Mouse (Mus musculus): ENCODE results near the gene Lrrc56. TPM values are rescaled to one million over a fixed set of nuclear protein-coding genes. Genes with fewer than 3 reads are reported as not detected.
A peak's percentile ranks its signal among the peaks of the same experiment; 100 is the strongest.

Lrrc56 gene
- polyA plus RNA-seq, 1 experiment from 2014 or later = 12.2 TPM

- H3K9me3 ChIP-seq (replicated peaks) = no peaks in the 10 kb centered on the region
- peaks cover 36% of the 10 kb centered on the region for H3K36me3 ChIP-seq
- H3K4me3 ChIP-seq (replicated peaks) = peak overlapping the region; percentile 89
- no peak for ATAC-seq (ENCODE audit: low read depth)
- H3K27ac ChIP-seq = peak overlapping the region; percentile 92
- peaks cover 61% of the 10 kb centered on the region for H3K4me1 ChIP-seq (replicated peaks)
- H3K9ac ChIP-seq = peak overlapping the region; percentile 99
- no peak for DNase-seq
- WGBS (ENCODE audit: insufficient replicate concordance) = 89% methylated on average over 24 of the region's 24 CpGs
- H3K4me2 ChIP-seq = peak overlapping the region; percentile 97
- H3K27me3 ChIP-seq = no peaks in the 10 kb centered on the region
Measured at GRCm38 (mm10) chr7:141191796-141192685, 1.9 kb upstream of the Lrrc56 start.

DNA sequence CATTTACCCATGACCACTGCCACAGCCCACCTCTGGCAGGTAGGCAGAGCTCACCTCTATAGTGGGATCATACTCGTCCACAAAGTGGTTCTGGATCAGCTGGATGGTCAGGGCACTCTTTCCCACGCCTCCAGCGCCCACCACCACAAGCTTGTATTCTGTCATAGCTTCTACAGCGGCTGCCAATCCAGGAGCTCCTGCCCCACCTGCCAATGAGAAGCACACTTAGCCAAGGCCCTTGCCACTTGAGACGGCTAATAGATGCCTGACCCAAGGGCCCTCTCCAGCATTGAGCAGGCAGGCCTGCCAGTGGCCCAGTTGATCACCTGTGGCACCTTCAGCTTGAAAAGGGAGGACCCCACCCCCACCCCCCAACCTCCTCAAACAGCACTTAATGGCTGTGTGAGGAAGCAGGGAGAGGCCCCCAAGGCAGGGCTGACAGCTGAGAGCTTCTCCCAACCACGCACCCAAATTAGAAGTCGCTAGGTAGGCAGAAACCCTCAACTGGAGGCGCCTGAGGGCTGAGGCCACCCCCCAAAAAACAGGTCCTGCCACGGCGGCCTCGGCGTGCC, 1.1 kb upstream of the Lrrc56 start:
- WGBS (ENCODE audit: insufficient replicate concordance) = 25% methylated on average over 12 of the region's 12 CpGs
- Histone ChIP-seq H3K9ac (peak overlapping the region; percentile 99), H3K4me1 (replicated peaks) (peaks cover 70% of the 10 kb centered on the region), H3K36me3 (peaks cover 36% of the 10 kb centered on the region), H3K4me2 (peak overlapping the region; percentile 97), H3K27me3 (no peaks in the 10 kb centered on the region), H3K27ac (peak overlapping the region; percentile 92), H3K4me3 (replicated peaks) (peak overlapping the region; percentile 89), H3K9me3 (replicated peaks) (no peaks in the 10 kb centered on the region)
- DNase-seq = no peak
- no peak for ATAC-seq (ENCODE audit: low read depth)

DNA sequence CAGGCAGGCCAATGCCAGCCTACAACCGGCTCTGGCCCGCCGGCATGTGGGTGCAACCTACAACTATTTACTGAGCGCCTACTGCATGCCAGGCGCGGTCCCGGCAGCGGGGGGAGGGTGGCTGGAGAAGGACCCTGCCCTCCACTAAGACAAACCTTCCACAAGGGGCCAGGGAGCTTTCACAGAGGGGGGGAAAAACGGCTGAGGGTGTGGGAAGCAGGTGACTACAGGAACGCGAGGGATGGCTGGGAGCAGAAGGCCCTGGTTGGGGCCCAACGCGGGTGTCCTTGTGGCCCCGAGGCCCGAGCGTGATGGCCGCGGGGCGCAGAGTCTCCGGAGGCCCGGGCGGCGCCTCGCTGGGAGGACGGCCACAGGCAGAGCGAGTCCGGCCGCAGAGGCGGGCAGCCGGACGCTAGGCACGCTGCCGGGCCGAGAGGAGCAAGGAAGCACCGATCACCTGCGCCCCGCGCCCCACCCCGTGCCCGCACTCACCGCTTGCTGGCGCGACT, 555 bp upstream of the Lrrc56 start:
- Histone ChIP-seq H3K27ac (peak overlapping the region; percentile 92), H3K27me3 (no peaks in the 10 kb centered on the region), H3K36me3 (peaks cover 36% of the 10 kb centered on the region), H3K4me3 (replicated peaks) (peak overlapping the region; percentile 89), H3K4me2 (peak overlapping the region; percentile 97), H3K9ac (peak overlapping the region; percentile 99), H3K9me3 (replicated peaks) (no peaks in the 10 kb centered on the region), H3K4me1 (replicated peaks) (peaks cover 75% of the 10 kb centered on the region)
- WGBS (ENCODE audit: insufficient replicate concordance) = under 1% methylated on average over 36 of the region's 43 CpGs
- DNase-seq (no peak), ATAC-seq (ENCODE audit: low read depth) (no peak; the same call in 1 of the 2 replicates)

DNA sequence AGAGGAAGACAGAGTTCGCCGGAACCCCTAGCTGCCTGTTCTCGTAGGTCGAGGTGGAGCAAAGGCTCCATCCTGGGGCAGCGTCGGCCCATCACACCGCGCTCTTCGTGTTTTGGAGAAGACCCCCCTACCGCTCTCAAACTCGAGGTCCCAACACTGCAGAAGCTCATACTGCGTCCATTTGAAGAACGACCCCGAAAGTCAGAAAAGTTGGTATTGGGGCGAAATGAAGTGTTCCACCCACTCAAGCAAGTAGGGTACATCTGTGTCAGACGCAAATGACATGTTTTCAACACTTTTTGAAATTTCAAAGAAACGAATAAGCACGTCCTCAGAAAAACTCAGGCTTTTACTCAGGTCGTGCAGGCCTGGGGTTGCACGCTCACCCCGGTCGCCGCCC, 452 bp downstream of the Lrrc56 start:
- Histone ChIP-seq H3K4me1 (replicated peaks) (peaks cover 85% of the 10 kb centered on the region), H3K9me3 (replicated peaks) (no peaks in the 10 kb centered on the region), H3K27me3 (no peaks in the 10 kb centered on the region), H3K36me3 (peaks cover 32% of the 10 kb centered on the region), H3K4me2 (peak overlapping the region; percentile 99), H3K4me3 (replicated peaks) (peak overlapping the region; percentile 89), H3K9ac (peak overlapping the region; percentile 88), H3K27ac (peak overlapping the region; percentile 94)
- DNase-seq = no peak
- under 1% methylated on average over 23 of the region's 23 CpGs for WGBS (ENCODE audit: insufficient replicate concordance)
- ATAC-seq (ENCODE audit: low read depth) = no peak

DNA sequence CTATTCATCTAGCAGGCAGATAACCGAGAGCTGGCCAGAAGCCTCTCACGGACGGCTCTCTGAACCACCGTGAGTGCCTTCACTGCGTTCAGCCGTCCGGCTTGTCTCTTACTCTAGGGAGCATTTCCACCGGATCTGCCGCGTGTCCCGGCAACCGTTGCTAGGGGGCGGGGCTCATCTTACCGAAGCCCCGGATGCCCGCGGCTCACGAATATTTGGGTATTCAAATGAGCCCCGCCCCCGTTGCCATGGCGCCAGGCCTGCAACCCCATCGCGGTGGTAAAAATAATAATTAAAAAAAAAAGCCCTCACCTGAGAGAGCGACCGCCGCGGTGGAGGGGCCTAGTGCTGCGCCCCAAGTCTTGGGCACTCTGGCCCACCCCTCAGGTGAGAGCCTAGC, 873 bp downstream of the Lrrc56 start:
- H3K4me1 ChIP-seq (replicated peaks) = peaks cover 89% of the 10 kb centered on the region
- peak overlapping the region; percentile 89 for H3K4me3 ChIP-seq (replicated peaks)
- H3K27ac ChIP-seq = peak overlapping the region; percentile 94
- no peaks in the 10 kb centered on the region for H3K9me3 ChIP-seq (replicated peaks)
- WGBS (ENCODE audit: insufficient replicate concordance) = under 1% methylated on average over 28 of the region's 28 CpGs
- H3K36me3 ChIP-seq = peaks cover 28% of the 10 kb centered on the region
- no peaks in the 10 kb centered on the region for H3K27me3 ChIP-seq
- peak overlapping the region; percentile 88 for H3K9ac ChIP-seq
- peak overlapping the region; percentile 99 for H3K4me2 ChIP-seq
- DNase-seq = peak; percentile 93
- peak; percentile 7; the same call in 1 of the 2 replicates for ATAC-seq (ENCODE audit: low read depth)

- DNase-seq (no peak), ATAC-seq (ENCODE audit: low read depth) (no peak)
- Histone ChIP-seq H3K4me2 (peak overlapping the region; percentile 99), H3K9me3 (replicated peaks) (no peaks in the 10 kb centered on the region), H3K9ac (peak overlapping the region; percentile 49; the same call in 1 of the 2 replicates), H3K27me3 (no peaks in the 10 kb centered on the region), H3K4me3 (replicated peaks) (no peak overlapping the region; the same call in 1 of the 2 replicates), H3K36me3 (peaks cover 18% of the 10 kb centered on the region), H3K4me1 (replicated peaks) (peaks cover 90% of the 10 kb centered on the region), H3K27ac (peak overlapping the region; percentile 94)
- 89% methylated on average over 2 of the region's 2 CpGs for WGBS (ENCODE audit: insufficient replicate concordance)
Measured at GRCm38 (mm10) chr7:141195754-141196153, 1.8 kb downstream of the Lrrc56 start.

- H3K4me3 ChIP-seq (replicated peaks) = peak overlapping the region; percentile 38
- 59% methylated on average over 8 of the region's 8 CpGs for WGBS (ENCODE audit: insufficient replicate concordance)
- H3K27ac ChIP-seq = peak overlapping the region; percentile 94
- H3K4me2 ChIP-seq = peak overlapping the region; percentile 99
- H3K4me1 ChIP-seq (replicated peaks) = peaks cover 86% of the 10 kb centered on the region
- H3K9me3 ChIP-seq (replicated peaks) = no peaks in the 10 kb centered on the region
- H3K9ac ChIP-seq = peak overlapping the region; percentile 71
- peak; percentile 50 for DNase-seq
- ATAC-seq (ENCODE audit: low read depth) = peak; percentile 21; the same call in 1 of the 2 replicates
- peaks cover 9% of the 10 kb centered on the region for H3K36me3 ChIP-seq
- no peaks in the 10 kb centered on the region for H3K27me3 ChIP-seq
Measured at GRCm38 (mm10) chr7:141196619-141197282, 2.8 kb downstream of the Lrrc56 start.

DNA sequence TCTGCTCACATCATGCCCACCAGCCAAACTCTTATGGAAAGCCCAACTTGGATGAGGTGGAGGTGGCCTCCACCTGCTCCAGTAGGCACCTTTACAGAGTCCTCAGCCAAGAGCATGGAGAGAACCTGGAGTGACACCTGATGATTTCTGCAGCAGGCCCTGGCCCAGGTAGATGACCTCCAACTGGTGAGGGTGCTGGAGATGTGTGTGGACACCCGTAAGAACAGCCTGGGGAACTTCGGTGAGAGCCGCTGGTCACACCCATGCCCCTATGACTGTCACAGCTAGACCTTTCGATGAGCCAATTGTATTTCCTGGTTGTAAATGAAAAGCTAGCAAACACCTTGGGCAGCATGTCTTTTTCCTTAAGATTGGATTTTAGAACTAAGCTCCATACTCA, 4.2 kb downstream of the Lrrc56 start:
- DNase-seq (no peak), ATAC-seq (ENCODE audit: low read depth) (no peak)
- no peaks in the 10 kb centered on the region for H3K9me3 ChIP-seq (replicated peaks)
- no peaks in the 10 kb centered on the region for H3K27me3 ChIP-seq
- peak overlapping the region; percentile 99 for H3K4me2 ChIP-seq
- H3K4me3 ChIP-seq (replicated peaks) = no peak overlapping the region
- no peaks in the 10 kb centered on the region for H3K36me3 ChIP-seq
- 92% methylated on average over 4 of the region's 4 CpGs for WGBS (ENCODE audit: insufficient replicate concordance)
- peak overlapping the region; percentile 94 for H3K27ac ChIP-seq
- peak overlapping the region; percentile 71 for H3K9ac ChIP-seq
- peaks cover 79% of the 10 kb centered on the region for H3K4me1 ChIP-seq (replicated peaks)

GRCm38 (mm10) chr7:141204546-141204945, 10.6 kb downstream of the Lrrc56 start:
- WGBS (ENCODE audit: insufficient replicate concordance) = 52% methylated on average over 3 of the region's 3 CpGs
- H3K4me2 ChIP-seq = no peak overlapping the region
- peak overlapping the region; percentile 93 for H3K27ac ChIP-seq
- H3K27me3 ChIP-seq = no peaks in the 10 kb centered on the region
- H3K36me3 ChIP-seq = peaks cover 10% of the 10 kb centered on the region
- ATAC-seq (ENCODE audit: low read depth) = 0 out of 2 replicates have a peak, but pooled peaks have one; percentile 27
- peak overlapping the region; percentile 44 for H3K9ac ChIP-seq
- peaks cover 86% of the 10 kb centered on the region for H3K4me1 ChIP-seq (replicated peaks)
- no peak overlapping the region for H3K4me3 ChIP-seq (replicated peaks)
- no peak for DNase-seq
- H3K9me3 ChIP-seq (replicated peaks) = no peaks in the 10 kb centered on the region

GRCm38 (mm10) chr7:141205504-141205903, 11.5 kb downstream of the Lrrc56 start:
- ATAC-seq (ENCODE audit: low read depth) = no peak
- DNase-seq = no peak
- Histone ChIP-seq H3K4me1 (replicated peaks) (peaks cover 86% of the 10 kb centered on the region), H3K27ac (peak overlapping the region; percentile 93), H3K9ac (no peak overlapping the region), H3K36me3 (peaks cover 10% of the 10 kb centered on the region), H3K4me2 (no peak overlapping the region), H3K9me3 (replicated peaks) (no peaks in the 10 kb centered on the region), H3K27me3 (no peaks in the 10 kb centered on the region), H3K4me3 (replicated peaks) (no peak overlapping the region)
- WGBS (ENCODE audit: insufficient replicate concordance) = 88% methylated on average over 5 of the region's 5 CpGs
